Mouse (Mus musculus) activated CD4-positive, CD25-positive, alpha-beta regulatory T cell, adult 4 months (primary cell): ENCODE data around the gene Eci1. TPM values are rescaled to one million over a fixed set of nuclear protein-coding genes. Genes with fewer than 3 reads are reported as not detected.
"Not testable (repeated sequence)": the region's sequence is repeated elsewhere in the genome, so short reads cannot be mapped to it uniquely, and the experiment has no call there.

ENCODE experiments used
- ATAC-seq: one replicate; pipeline ENCODE4 v1.8.0; 2017
- polyA plus RNA-seq, 2 experiments: library from polyadenylated mRNA; unstranded; fragments of 100-300 nt; shearing (Covaris generic); gene quantifications; one replicate each; pipeline ENCODE4 v1.2.1; 2017

The Eci1 gene
- polyA plus RNA-seq: 10 to 100 TPM; 57.0 to 77.2 TPM

GRCm38 (mm10) chr17:24426471-24427169 lies at the start of gene Eci1:
Gene Eci1, plus strand, starts transcription at chr17:24426641.
- ATAC-seq: peak; percentile 87

- no peak for ATAC-seq
Measured at GRCm38 (mm10) chr17:24378496-24378895, 47.9 kb upstream of the Eci1 start.

GRCm38 (mm10) chr17:24383789-24384188 lies 42.7 kb upstream of the Eci1 start:
- ATAC-seq: no peak

- ATAC-seq: no peak
Measured at GRCm38 (mm10) chr17:24388711-24389110, 37.7 kb upstream of the Eci1 start.

GRCm38 (mm10) chr17:24389865-24390264 lies 36.6 kb upstream of the Eci1 start:
- no peak for ATAC-seq

- ATAC-seq: no peak
Measured at GRCm38 (mm10) chr17:24391149-24391548, 35.3 kb upstream of the Eci1 start.

- ATAC-seq: no peak
Measured at GRCm38 (mm10) chr17:24393527-24393926, 32.9 kb upstream of the Eci1 start.

GRCm38 (mm10) chr17:24394456-24394855 lies 32.0 kb upstream of the Eci1 start:
- ATAC-seq: no peak

GRCm38 (mm10) chr17:24402371-24402770 lies 24.1 kb upstream of the Eci1 start:
- no peak for ATAC-seq

- no peak for ATAC-seq
Measured at GRCm38 (mm10) chr17:24407116-24407803, 19.2 kb upstream of the Eci1 start.

GRCm38 (mm10) chr17:24413557-24414211 lies 12.8 kb upstream of the Eci1 start:
- no peak for ATAC-seq

GRCm38 (mm10) chr17:24414230-24414976 lies 12.0 kb upstream of the Eci1 start, which contains the start of gene Rnps1:
Gene Rnps1, plus strand, starts transcription at chr17:24414565.
- peak; percentile 85 for ATAC-seq

GRCm38 (mm10) chr17:24415011-24415410 lies 11.4 kb upstream of the Eci1 start:
- peak; percentile 22 for ATAC-seq

- ATAC-seq: no peak
Measured at GRCm38 (mm10) chr17:24416051-24416652, 10.3 kb upstream of the Eci1 start.

GRCm38 (mm10) chr17:24423114-24423513 lies 3.3 kb upstream of the Eci1 start:
- no peak for ATAC-seq

- no peak for ATAC-seq
Measured at GRCm38 (mm10) chr17:24424489-24424888, 2.0 kb upstream of the Eci1 start.

GRCm38 (mm10) chr17:24425326-24425725 lies 1.1 kb upstream of the Eci1 start:
- ATAC-seq: not testable (repeated sequence)

GRCm38 (mm10) chr17:24425905-24426304 lies 536 bp upstream of the Eci1 start:
- ATAC-seq: no peak

- no peak for ATAC-seq
Measured at GRCm38 (mm10) chr17:24427170-24427557, 723 bp downstream of the Eci1 start.

GRCm38 (mm10) chr17:24429201-24429983 lies 3.0 kb downstream of the Eci1 start:
- ATAC-seq: no peak

- peak; percentile 66 for ATAC-seq
Measured at GRCm38 (mm10) chr17:24437016-24437415, 10.6 kb downstream of the Eci1 start.

GRCm38 (mm10) chr17:24440377-24440776 lies 13.9 kb downstream of the Eci1 start:
- ATAC-seq: no peak
